Mouse (Mus musculus) limb, embryonic 11.5 days (tissue): ENCODE data around the gene Ppt2. TPM values are rescaled to one million over a fixed set of nuclear protein-coding genes. Genes with fewer than 3 reads are reported as not detected.

Experiments used
- ATAC-seq: fragments of 200-750 bp; cut with Nextera tagmentation; 2 replicates; pipeline ENCODE4 v1.8.0; 2017; ENCODE audit warnings: low read depth; ENCODE audit not compliant: insufficient number of reproducible peaks, low FRiP score, low TSS enrichment
- DNase-seq: peaks from one replicate; pipeline ENCODE4 v3.0.0-alpha.2; 2015; ENCODE audit warnings: low spot score
- H3K27ac ChIP-seq: fragments of 300-500 bp; sonication (generic); replicated peaks from 2 replicates; pipeline ENCODE4 v1.5.1; 2014; ENCODE audit warnings: low read depth, mild to moderate bottlenecking, low read length
- H3K27me3 ChIP-seq: fragments of 300-500 bp; sonication (generic); 2 replicates; pipeline ENCODE4 v1.6.1; 2014; ENCODE audit warnings: mild to moderate bottlenecking, low read length, mixed read lengths; ENCODE audit not compliant: control insufficient read depth, insufficient read depth
- H3K36me3 ChIP-seq: fragments of 300-500 bp; sonication (generic); 2 replicates; pipeline ENCODE4 v1.6.1; 2014; ENCODE audit warnings: mild to moderate bottlenecking, low read length, moderate library complexity, mixed read lengths; ENCODE audit not compliant: control insufficient read depth, insufficient read depth
- H3K4me1 ChIP-seq: fragments of 300-500 bp; sonication (generic); 2 replicates; pipeline ENCODE4 v1.6.1; 2014; ENCODE audit warnings: low read length, mixed read lengths; ENCODE audit not compliant: control insufficient read depth, insufficient read depth
- H3K4me2 ChIP-seq: fragments of 300-500 bp; sonication (generic); 2 replicates; pipeline ENCODE4 v1.6.1; 2014; ENCODE audit warnings: low read depth, mild to moderate bottlenecking, moderate library complexity; ENCODE audit not compliant: severe bottlenecking
- H3K4me3 ChIP-seq: fragments of 300-500 bp; sonication (generic); 2 replicates; pipeline ENCODE4 v1.5.1; 2014; ENCODE audit warnings: low read depth, low read length
- H3K9ac ChIP-seq: fragments of 300-500 bp; sonication (generic); 2 replicates; pipeline ENCODE4 v1.6.1; 2014; ENCODE audit warnings: mild to moderate bottlenecking, low read length
- H3K9me3 ChIP-seq: fragments of 300-500 bp; sonication (generic); 2 replicates; pipeline ENCODE4 v1.6.1; 2016; ENCODE audit warnings: low read length; ENCODE audit not compliant: control insufficient read depth
- WGBS: fragments of 180-500 bp; shearing (Covaris S2); extraction: QIAGEN DNeasy Blood & Tissue Kit; methylation state at CpG from one replicate; pipeline ENCODE4 v1.1.7; 2014; 5-methylcytosine and 5-hydroxymethylcytosine counted together
- polyA plus RNA-seq: library from polyadenylated mRNA; unstranded; fragments of >200 nt; fragmentation: Nextera tagmentation; extraction: Ambion mirVana; gene quantifications from 2 replicates; pipeline ENCODE4 v1.2.1, GENCODE M21; 2014

Ppt2 gene
- polyA plus RNA-seq, 1 experiment from 2014 or later = 26.1 TPM

DNA sequence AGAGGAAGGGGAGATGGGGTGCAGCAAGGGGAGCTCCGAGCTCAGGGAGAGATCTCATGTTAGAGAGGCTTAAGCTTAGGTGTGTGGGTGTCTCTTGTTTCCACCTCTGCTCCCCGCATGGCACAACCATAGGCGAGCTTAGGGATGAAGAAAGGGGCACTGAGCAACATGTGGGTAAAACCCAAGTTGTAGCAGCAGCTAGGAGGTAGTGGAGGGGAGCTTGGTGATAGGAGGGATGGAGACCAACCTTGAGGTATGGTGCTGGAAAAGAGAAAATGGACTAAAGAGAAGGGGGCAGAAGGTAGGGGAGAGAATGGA is 31.5 kb upstream of the Ppt2 start:
- Histone ChIP-seq H3K27ac (no peak overlapping the region), H3K4me3 (no peak overlapping the region), H3K4me1 (peaks cover 2% of the 10 kb centered on the region; the same call in 1 of the 2 replicates), H3K27me3 (peaks cover 16% of the 10 kb centered on the region), H3K9me3 (no peaks in the 10 kb centered on the region), H3K9ac (no peak overlapping the region), H3K4me2 (no peak overlapping the region; the same call in 1 of the 2 replicates), H3K36me3 (peaks cover 3% of the 10 kb centered on the region; the same call in 1 of the 2 replicates)
- DNase-seq (no peak), ATAC-seq (no peak)
- WGBS = 60% methylated on average over 3 of the region's 3 CpGs

DNA sequence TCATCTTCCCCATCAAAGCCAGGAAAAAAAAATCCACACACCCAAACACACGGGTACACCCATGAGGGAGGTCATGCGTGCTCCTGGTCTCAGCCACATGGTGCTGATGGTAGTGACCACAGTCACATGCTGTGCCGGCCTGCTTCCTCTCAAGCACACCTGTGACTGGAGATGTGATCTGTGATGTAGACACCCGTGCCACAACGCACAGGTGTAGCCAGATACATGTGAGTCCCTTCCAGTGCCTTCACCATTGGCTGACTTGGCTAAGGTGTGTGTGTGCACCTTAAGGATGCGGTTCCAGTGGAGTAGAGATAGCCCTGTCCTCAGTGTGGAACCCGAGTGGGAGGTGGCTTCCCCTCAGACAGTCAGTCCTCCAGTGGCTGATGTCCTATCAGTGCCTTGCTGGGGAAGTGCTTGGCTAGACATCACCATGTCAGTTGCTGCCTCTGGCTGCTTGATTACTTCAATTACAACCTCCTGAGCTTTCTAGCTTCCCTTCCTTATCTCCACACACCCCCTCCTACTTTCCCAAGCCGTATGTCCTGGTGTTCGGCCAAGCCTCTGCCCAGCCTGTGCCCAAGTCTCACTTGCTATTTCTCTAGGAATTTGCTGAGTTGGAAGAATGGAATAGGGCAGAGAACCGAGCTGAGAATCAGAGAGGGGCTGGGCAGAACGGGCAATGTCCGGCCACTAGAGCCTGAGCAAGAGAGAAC is 31.0 kb upstream of the Ppt2 start:
- WGBS = 67% methylated on average over 12 of the region's 12 CpGs
- Histone ChIP-seq H3K36me3 (peaks cover 3% of the 10 kb centered on the region; the same call in 1 of the 2 replicates), H3K4me1 (peaks cover 2% of the 10 kb centered on the region; the same call in 1 of the 2 replicates), H3K27me3 (peaks cover 16% of the 10 kb centered on the region), H3K9me3 (no peaks in the 10 kb centered on the region), H3K4me2 (no peak overlapping the region; the same call in 1 of the 2 replicates), H3K9ac (no peak overlapping the region), H3K4me3 (no peak overlapping the region), H3K27ac (no peak overlapping the region)
- ATAC-seq (no peak), DNase-seq (no peak)

GRCm38 (mm10) chr17:34658591-34658990 is 30.3 kb upstream of the Ppt2 start:
- H3K9me3 ChIP-seq = no peaks in the 10 kb centered on the region
- WGBS = 78% methylated on average over 3 of the region's 3 CpGs
- peaks cover 4% of the 10 kb centered on the region; the same call in 1 of the 2 replicates for H3K36me3 ChIP-seq
- no peak overlapping the region for H3K9ac ChIP-seq
- DNase-seq (no peak), ATAC-seq (no peak)
- no peak overlapping the region for H3K4me2 ChIP-seq
- H3K4me1 ChIP-seq = peaks cover 2% of the 10 kb centered on the region; the same call in 1 of the 2 replicates
- H3K27me3 ChIP-seq = peaks cover 16% of the 10 kb centered on the region
- H3K4me3 ChIP-seq = no peak overlapping the region
- no peak overlapping the region for H3K27ac ChIP-seq

- 81% methylated on average over 2 of the region's 2 CpGs for WGBS
- Histone ChIP-seq H3K4me2 (no peak overlapping the region), H3K36me3 (peaks cover 8% of the 10 kb centered on the region; the same call in 1 of the 2 replicates), H3K9me3 (no peaks in the 10 kb centered on the region), H3K27me3 (peaks cover 16% of the 10 kb centered on the region), H3K9ac (no peak overlapping the region), H3K4me3 (no peak overlapping the region), H3K4me1 (peaks cover 2% of the 10 kb centered on the region; the same call in 1 of the 2 replicates), H3K27ac (no peak overlapping the region)
- ATAC-seq = no peak
- DNase-seq = no peak
These were observed 29.8 kb upstream of the Ppt2 start for GRCm38 (mm10) chr17:34658145-34658544.

- Histone ChIP-seq H3K9me3 (no peaks in the 10 kb centered on the region), H3K36me3 (peaks cover 8% of the 10 kb centered on the region; the same call in 1 of the 2 replicates), H3K4me3 (no peak overlapping the region), H3K4me1 (peaks cover 2% of the 10 kb centered on the region; the same call in 1 of the 2 replicates), H3K4me2 (no peak overlapping the region), H3K27me3 (peaks cover 16% of the 10 kb centered on the region), H3K27ac (no peak overlapping the region), H3K9ac (no peak overlapping the region)
- DNase-seq (no peak), ATAC-seq (no peak)
- 26% methylated on average over 2 of the region's 2 CpGs for WGBS
These were observed 29.0 kb upstream of the Ppt2 start for GRCm38 (mm10) chr17:34657271-34657670.

- Histone ChIP-seq H3K36me3 (peaks cover 10% of the 10 kb centered on the region; the same call in 1 of the 2 replicates), H3K4me3 (no peak overlapping the region), H3K4me2 (peak overlapping the region; percentile 10; the same call in 1 of the 2 replicates), H3K9me3 (no peaks in the 10 kb centered on the region), H3K4me1 (peaks cover 2% of the 10 kb centered on the region; the same call in 1 of the 2 replicates), H3K9ac (no peak overlapping the region), H3K27ac (no peak overlapping the region), H3K27me3 (peaks cover 16% of the 10 kb centered on the region)
- WGBS = 71% methylated on average over 8 of the region's 8 CpGs
- no peak for DNase-seq
- ATAC-seq = no peak
These were observed 28.4 kb upstream of the Ppt2 start for GRCm38 (mm10) chr17:34656666-34657065.

DNA sequence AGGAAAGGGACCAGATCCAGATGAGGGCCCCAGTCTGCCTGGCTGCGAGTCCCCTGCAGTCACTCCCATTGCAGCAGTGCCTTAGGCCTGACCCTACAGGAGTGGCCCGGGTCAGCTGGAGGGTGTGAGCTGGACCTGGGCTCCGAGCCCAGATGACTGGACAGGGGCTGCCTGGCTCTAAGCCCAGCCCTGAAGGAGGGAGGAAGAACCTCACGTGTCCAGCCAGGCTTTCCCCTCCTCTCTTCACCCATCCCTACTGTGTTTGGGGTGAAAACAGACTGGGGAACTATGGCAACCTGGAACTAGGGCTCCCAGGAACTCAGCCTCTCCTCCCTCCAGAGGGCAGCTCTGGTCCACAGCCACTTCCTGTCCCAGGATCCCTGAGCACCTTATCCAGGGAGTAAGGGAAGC is 27.3 kb upstream of the Ppt2 start:
- Histone ChIP-seq H3K9ac (0 out of 2 replicates have a peak overlapping the region, but pooled peaks have one; percentile 12), H3K4me1 (0 out of 2 replicates have a peak, but pooled peaks cover 2% of the 10 kb centered on the region), H3K9me3 (no peaks in the 10 kb centered on the region), H3K36me3 (peaks cover 11% of the 10 kb centered on the region), H3K4me2 (no peak overlapping the region), H3K4me3 (no peak overlapping the region), H3K27me3 (peaks cover 12% of the 10 kb centered on the region), H3K27ac (no peak overlapping the region)
- WGBS = 89% methylated on average over 4 of the region's 4 CpGs
- no peak for ATAC-seq
- no peak for DNase-seq

- H3K27ac ChIP-seq = no peak overlapping the region
- H3K27me3 ChIP-seq = peaks cover 8% of the 10 kb centered on the region
- peaks cover 15% of the 10 kb centered on the region for H3K36me3 ChIP-seq
- no peak overlapping the region for H3K4me3 ChIP-seq
- 0 out of 2 replicates have a peak overlapping the region, but pooled peaks have one; percentile 12 for H3K9ac ChIP-seq
- H3K9me3 ChIP-seq = no peaks in the 10 kb centered on the region
- DNase-seq = no peak
- WGBS = 90% methylated on average over 7 of the region's 7 CpGs
- H3K4me2 ChIP-seq = no peak overlapping the region
- ATAC-seq = no peak
- H3K4me1 ChIP-seq = 0 out of 2 replicates have a peak, but pooled peaks cover 2% of the 10 kb centered on the region
These were observed 26.9 kb upstream of the Ppt2 start for GRCm38 (mm10) chr17:34655160-34655559.
